Mouse (Mus musculus): ENCODE results near the gene Dus2. TPM values are rescaled to one million over a fixed set of nuclear protein-coding genes. Genes with fewer than 3 reads are reported as not detected.

The Dus2 gene
- total and polyA plus RNA-seq, 3 experiments = 20.7 to 27.2 (median 23.2) TPM

DNA sequence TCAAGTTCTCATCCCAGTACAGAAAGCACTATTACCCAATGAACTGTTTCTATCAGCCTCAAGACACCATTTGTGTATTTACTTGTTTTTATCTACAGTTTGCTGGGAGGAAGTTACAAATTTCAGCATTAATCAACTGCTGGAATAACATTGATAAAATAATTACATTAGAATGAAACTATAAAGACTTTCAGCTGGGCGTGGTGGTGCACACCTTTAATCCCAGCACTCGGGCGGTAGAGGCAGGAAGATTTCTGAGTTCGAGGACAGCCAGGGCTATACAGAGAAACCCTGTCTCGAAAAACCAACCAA is 84.7 kb downstream of the Dus2 start:
- DNase-seq (ENCODE audit: extremely low read depth) = no peak
- peaks cover 9 to 41% of the 10 kb centered on the region in 2 experiments; a peak in 3 of 4 replicates for H3K4me1 ChIP-seq (ENCODE audit: control insufficient read depth in 1 of 2, insufficient read depth in 2 of 2)
- H3K27me3 ChIP-seq (replicated peaks) = no peaks in the 10 kb centered on the region
- peaks cover 95% of the 10 kb centered on the region for H3K79me2 ChIP-seq (replicated peaks; ENCODE audit: control insufficient read depth, extremely low read depth, insufficient read depth, poor library complexity, severe bottlenecking)
- H3K36me3 ChIP-seq (replicated peaks in 1 of 2; ENCODE audit: control insufficient read depth in 1 of 2, insufficient read depth in 1 of 2, low read length in 1 of 2) = peaks cover 20 to 72% of the 10 kb centered on the region in 2 experiments
- H3K9ac ChIP-seq (ENCODE audit: insufficient read depth, low read depth) = no peak overlapping the region
- in situ Hi-C loops (cut with MboI; ENCODE audit: low pct_ligation_motif_present, low pct_unique_long_range_greater_than_20kb, low sequenced_read_pairs) (no loop called here), dilution Hi-C loops (cut with MboI; ENCODE audit: extremely low pct_ligation_motif_present, extremely low pct_unique_long_range_greater_than_20kb, low sequenced_read_pairs) (no loop called here)
- TF ChIP-seq MEF2A (IDR thresholded peaks at IDR 0.05; ENCODE audit: borderline replicate concordance, low read depth, low read length) (no peak), MXI1 (IDR thresholded peaks at IDR 0.05; ENCODE audit: low read depth, low read length) (no peak), E2F4 (IDR thresholded peaks at IDR 0.05; ENCODE audit: insufficient replicate concordance, low read depth, low read length) (no peak), RAD21 (IDR thresholded peaks at IDR 0.05; ENCODE audit: low read depth, low read length) (no peak), TCF12 (IDR thresholded peaks at IDR 0.05; ENCODE audit: low read depth, low read length) (no peak), ETS1 (conservative IDR thresholded peaks at IDR 0.05; ENCODE audit: low read depth, low read length) (no peak)
- H3K27ac ChIP-seq (ENCODE audit: insufficient read depth, low read depth) = peak overlapping the region; percentile 38; the same call in 1 of the 2 replicates
- H3K4me2 ChIP-seq (ENCODE audit: insufficient read depth, low read depth, poor library complexity, severe bottlenecking) = no peak overlapping the region
- no peak overlapping the region for H3K4me3 ChIP-seq (replicated peaks in 1 of 3; ENCODE audit: low read depth in 2 of 3, low read length in 2 of 3, poor library complexity in 1 of 3)
- H3K9me3 ChIP-seq (replicated peaks; ENCODE audit: low read length) = peaks cover 5% of the 10 kb centered on the region

DNA sequence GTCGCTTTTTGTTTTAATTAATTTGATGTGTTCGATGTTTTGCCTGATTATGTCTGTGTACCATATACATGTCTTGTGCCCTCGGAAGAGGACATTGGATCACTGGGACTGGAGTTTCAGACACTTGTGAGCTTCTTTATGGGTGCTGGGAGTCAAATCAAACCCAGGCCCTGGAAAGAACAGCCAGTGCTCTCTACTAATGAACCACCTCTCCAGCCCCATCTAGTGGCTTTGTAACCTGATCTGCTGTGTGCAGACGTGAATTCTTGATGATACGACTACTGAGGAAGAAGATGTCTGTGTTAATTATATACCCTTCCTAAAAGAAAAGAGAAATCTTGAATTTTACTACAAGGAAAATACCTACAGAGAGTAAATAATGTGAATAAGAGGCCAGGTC is 85.5 kb downstream of the Dus2 start:
- no peak for DNase-seq (ENCODE audit: extremely low read depth)
- dilution Hi-C loops (cut with MboI; ENCODE audit: extremely low pct_ligation_motif_present, extremely low pct_unique_long_range_greater_than_20kb, low sequenced_read_pairs) (no loop called here), in situ Hi-C loops (cut with MboI; ENCODE audit: low pct_ligation_motif_present, low pct_unique_long_range_greater_than_20kb, low sequenced_read_pairs) (no loop called here)
- H3K4me3 ChIP-seq (replicated peaks in 1 of 3; ENCODE audit: low read depth in 2 of 3, low read length in 2 of 3, poor library complexity in 1 of 3) = no peak overlapping the region
- H3K79me2 ChIP-seq (replicated peaks; ENCODE audit: control insufficient read depth, extremely low read depth, insufficient read depth, poor library complexity, severe bottlenecking) = peaks cover 94% of the 10 kb centered on the region
- no peaks in the 10 kb centered on the region for H3K27me3 ChIP-seq (replicated peaks)
- no peak overlapping the region for H3K27ac ChIP-seq (ENCODE audit: insufficient read depth, low read depth)
- H3K9ac ChIP-seq (ENCODE audit: insufficient read depth, low read depth) = no peak overlapping the region
- no peak for TF ChIP-seq ZKSCAN1 (IDR thresholded peaks at IDR 0.05; ENCODE audit: borderline replicate concordance, low read depth, low read length)
- TF ChIP-seq RAD21 (IDR thresholded peaks at IDR 0.05; ENCODE audit: low read depth, low read length) = peak; percentile 37
- TF ChIP-seq CTCF (conservative IDR thresholded peaks at IDR 0.05 in 1 of 2, IDR thresholded peaks at IDR 0.05 in 1 of 2; ENCODE audit: low read depth in 2 of 2, low read length in 2 of 2) = peak in 1 of 2 experiments; percentile 62; a peak in 2 of 4 replicates
- TF ChIP-seq NRF1 (IDR thresholded peaks at IDR 0.05; ENCODE audit: low read depth, low read length) = no peak
- no peak for TF ChIP-seq TBP (conservative IDR thresholded peaks at IDR 0.05; ENCODE audit: low read depth, low read length)
- no peak for TF ChIP-seq UBTF (IDR thresholded peaks at IDR 0.05; ENCODE audit: low read depth, low read length)
- TF ChIP-seq SMC3 (IDR thresholded peaks at IDR 0.05; ENCODE audit: low read depth, low read length) = peak; percentile 24; the same call in 1 of the 2 replicates
- TF ChIP-seq NELFE (IDR thresholded peaks at IDR 0.05; ENCODE audit: low read depth, low read length) = no peak
- TF ChIP-seq ZC3H11A (IDR thresholded peaks at IDR 0.05; ENCODE audit: low read depth, low read length) = no peak
- no peak for TF ChIP-seq MYC (IDR thresholded peaks at IDR 0.05; ENCODE audit: low read depth, low read length)
- no peak for TF ChIP-seq MAX (IDR thresholded peaks at IDR 0.05; ENCODE audit: low read length)
- no peak for TF ChIP-seq GABPA (IDR thresholded peaks at IDR 0.05; ENCODE audit: insufficient replicate concordance, low read depth, low read length)
- TF ChIP-seq JUND (conservative IDR thresholded peaks at IDR 0.05; ENCODE audit: low read depth, low read length) = no peak
- no peak for TF ChIP-seq KAT2A (IDR thresholded peaks at IDR 0.05; ENCODE audit: insufficient replicate concordance, low read length)
- TF ChIP-seq USF1 (IDR thresholded peaks at IDR 0.05; ENCODE audit: low read depth, low read length) = no peak
- H3K4me1 ChIP-seq (ENCODE audit: control insufficient read depth in 1 of 2, insufficient read depth in 2 of 2) = peaks cover 9 to 41% of the 10 kb centered on the region in 2 experiments; a peak in 3 of 4 replicates
- peaks cover 5% of the 10 kb centered on the region for H3K9me3 ChIP-seq (replicated peaks; ENCODE audit: low read length)
- no peak overlapping the region for H3K4me2 ChIP-seq (ENCODE audit: insufficient read depth, low read depth, poor library complexity, severe bottlenecking)
- peaks cover 23 to 74% of the 10 kb centered on the region in 2 experiments for H3K36me3 ChIP-seq (replicated peaks in 1 of 2; ENCODE audit: control insufficient read depth in 1 of 2, insufficient read depth in 1 of 2, low read length in 1 of 2)

Measured in CH12.LX (cell line).